Mouse (Mus musculus) layer of hippocampus, adult 11-12 months (tissue): ENCODE data around the gene Myo15.
"Not testable (repeated sequence)": the region's sequence is repeated elsewhere in the genome, so short reads cannot be mapped to it uniquely, and the experiment has no call there.

ENCODE experiments used
- DNase-seq: peaks from one replicate; pipeline ENCODE4 v3.0.0; 2022; ENCODE audit warnings: low spot score

The Myo15 gene

DNA sequence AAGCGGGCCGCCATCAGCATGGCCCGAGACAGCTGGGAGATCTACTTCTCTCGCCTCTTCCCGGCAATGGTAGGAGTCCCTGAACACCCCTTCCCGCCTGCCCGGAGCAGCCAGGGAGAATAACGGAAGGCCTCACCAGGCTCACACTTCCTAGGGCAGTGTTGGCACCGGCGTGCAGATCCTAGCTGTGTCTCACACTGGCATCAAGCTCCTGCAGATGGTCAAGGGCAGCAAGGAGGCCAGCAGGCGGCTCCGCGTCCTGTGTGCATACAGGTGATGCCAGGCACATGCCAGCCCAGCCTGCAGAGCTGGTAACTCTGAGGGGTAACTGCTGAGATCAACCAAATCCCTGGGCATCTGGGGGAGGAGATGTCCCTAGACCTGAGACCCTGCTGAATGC is 38.1 kb downstream of the Myo15 start:
- no peak for DNase-seq

DNA sequence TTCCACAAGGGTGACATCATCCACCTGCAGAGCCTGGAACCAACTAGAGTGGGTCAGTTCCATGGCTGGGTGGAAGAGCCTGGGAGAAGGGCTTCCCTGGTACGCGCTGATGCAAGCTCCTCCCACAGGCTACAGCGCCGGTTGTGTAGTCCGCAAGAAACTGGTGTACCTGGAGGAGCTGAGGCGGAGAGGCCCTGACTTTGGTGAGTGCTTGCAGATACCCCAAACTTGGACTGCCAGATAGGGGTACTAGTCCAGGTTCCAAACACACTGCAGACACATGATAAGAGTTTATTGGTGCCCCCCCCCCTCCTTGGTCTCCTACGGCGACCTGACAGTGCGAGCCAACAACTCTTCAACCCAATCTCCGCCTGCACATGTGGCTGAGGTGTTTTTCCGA is 39.8 kb downstream of the Myo15 start:
- no peak for DNase-seq

GRCm38 (mm10) chr11:60509500-60509899 is 40.4 kb downstream of the Myo15 start:
- DNase-seq = no peak

DNA sequence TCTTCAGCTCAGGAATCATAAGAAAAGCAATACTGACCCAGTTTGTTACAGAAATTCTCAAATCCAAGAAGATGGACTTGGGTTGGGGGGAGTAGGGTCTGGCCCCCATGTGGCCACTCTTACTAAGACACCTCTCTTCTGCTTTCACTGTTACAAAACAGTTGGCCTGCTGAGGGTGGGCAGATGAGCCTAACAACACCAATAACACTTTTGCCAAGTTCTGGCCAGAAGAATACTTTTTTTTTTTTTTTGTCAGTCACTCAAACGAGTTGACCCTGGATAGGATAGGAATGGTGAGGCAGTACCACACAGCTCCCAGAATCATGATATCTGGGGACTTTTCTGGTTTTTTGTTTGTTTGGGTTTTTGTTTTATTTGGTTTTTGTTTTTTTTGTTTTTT is 42.8 kb downstream of the Myo15 start:
- DNase-seq = no peak

- no peak for DNase-seq
Measured at GRCm38 (mm10) chr11:60512520-60512919, 43.4 kb downstream of the Myo15 start.

DNA sequence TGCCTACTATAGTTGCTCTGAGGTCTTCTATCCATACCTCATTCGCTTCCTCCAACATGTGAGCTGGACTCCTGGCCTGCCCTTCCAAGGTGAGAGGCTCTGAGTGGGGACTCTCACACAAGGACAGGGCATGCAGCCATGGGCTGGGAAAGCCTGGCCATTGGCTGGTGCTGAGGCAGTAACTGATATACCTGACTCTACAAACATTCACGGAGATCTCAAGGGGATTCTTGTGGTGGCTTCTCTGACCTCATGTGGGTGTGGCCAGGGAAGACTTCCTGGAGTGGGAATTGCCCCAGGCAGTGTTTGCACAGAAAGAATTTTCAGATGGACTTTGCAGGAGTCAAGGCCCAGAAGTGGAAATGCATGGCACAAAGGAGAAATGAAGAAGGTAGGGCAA is 45.8 kb downstream of the Myo15 start:
- DNase-seq = no peak

DNA sequence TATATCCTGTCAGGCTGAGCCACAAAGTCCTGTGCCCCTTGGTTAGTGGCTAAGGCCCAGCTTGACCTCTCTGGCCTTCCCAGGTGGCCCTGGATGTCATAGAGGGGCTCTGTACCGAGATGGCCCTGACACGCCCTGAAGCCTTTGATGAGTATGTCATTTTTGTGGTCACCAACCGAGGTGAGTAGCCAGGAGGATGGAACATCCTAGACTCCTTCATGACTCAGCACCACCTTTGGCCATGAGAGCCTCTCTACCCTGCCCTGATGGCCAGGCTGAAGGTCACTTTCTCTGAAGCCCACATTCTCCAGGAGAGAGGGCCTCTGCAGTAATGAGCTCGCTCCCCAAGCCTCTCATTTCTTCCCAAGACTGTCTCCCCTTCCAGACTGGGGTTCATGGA is 49.2 kb downstream of the Myo15 start:
- no peak for DNase-seq

DNA sequence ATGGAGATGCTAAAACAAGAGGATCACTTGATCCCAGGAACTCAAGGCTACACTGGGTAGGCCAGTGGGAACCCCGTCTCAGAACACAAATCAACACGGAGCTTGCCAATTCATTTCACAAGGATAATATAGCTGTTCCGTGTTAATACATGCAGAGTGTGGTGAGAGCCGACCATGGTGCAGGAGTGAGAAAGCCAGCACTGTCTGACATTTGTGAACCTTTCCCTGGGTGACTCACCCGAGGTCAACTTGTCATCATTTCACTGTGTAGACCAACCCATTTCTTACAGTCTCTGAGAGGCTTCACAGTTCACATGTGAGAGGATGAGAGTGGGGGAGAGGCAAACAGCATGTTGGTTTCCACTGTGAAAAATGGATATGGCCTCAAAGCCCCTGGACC is 52.9 kb downstream of the Myo15 start:
- DNase-seq = no peak

DNA sequence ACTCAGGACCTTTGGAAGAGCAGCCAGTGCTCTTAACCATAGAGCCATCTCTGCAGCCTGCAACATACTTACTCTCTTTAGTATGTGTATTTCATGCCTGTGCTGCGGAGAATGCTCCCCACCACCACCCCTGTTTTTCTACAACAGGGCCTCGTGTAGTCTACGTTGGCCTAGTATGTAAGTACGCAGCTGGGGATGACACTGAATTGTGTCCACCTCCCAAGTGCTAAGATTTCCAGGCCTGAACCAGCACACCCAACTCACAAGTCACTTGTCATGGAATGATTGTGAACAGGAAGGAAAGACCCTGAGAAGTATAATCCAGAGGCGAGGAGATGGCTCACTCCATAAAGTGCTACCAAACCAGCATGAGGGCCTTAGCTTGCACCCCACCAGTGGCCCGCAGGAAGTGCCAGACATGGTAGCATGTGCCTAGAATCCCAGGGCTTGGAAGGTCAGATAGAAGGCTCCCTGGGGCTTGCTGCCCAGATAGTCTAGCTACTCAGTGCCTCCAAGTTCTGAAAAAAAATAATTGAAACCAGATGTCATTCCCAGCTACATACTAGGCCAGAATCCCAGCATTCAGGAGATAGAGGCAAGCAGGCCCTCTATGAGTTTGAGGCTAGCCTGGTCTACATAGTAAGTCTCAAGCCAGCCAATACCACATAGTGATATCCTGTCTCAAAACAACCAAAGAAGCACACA is 53.7 kb downstream of the Myo15 start:
- no peak for DNase-seq

DNA sequence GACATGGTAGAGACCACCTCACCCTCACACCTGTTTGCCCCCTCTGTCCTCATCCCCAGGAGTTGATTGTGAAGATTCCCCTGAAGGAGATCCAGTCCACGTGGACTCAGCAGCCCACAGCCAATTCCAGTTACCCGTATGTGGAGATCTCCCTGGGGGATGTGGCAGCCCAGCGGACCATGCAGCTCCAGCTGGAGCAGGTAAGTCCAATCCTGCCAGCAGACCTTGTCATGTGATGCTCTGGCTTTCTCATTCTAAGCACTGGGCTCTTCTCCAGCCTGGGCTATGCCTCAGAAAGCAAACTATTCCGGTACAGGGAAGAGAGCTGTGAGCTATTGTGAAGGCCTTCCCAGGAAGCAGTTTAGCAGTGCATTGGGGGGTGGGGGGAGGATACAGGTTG is 57.3 kb downstream of the Myo15 start:
- DNase-seq = no peak

- no peak for DNase-seq
Measured at GRCm38 (mm10) chr11:60535676-60536075, 66.5 kb downstream of the Myo15 start.

DNA sequence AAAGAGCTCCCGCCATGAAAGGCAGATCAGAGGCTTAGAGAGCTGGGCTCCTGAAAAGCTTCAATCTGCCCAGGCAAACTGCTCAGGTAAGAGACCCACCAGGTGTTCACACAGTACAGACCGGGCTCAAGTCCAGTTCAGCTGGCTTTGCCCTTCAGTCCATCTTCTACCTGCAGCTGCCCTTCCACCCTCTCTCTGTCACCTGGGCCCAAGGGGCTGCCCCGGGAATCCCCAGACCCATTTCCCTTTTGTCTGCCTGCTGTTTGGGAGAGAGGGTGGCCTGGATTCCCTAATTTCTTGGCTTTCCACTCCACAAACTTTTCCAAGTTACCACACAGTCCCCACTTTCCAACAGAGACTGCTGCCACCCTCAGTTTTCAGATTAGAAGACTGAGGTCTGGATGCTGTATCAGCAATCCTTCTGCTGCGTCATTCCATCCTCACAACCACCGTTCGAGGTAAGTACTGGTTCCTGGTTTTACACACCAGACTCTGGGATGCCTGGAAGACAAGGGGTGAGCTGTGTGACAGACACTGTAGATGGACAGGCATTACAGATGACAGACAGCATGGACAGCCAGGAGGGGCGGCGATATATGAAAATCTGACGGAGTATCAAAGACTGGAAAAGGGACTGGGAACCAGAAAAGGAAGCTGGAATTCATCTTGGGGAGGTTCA is 67.2 kb downstream of the Myo15 start, which contains the start of gene Alkbh5:
Gene Alkbh5 (plus strand): TSS at position 202 of the 679 bp plus-strand sequence.
- DNase-seq = peak; percentile 24

GRCm38 (mm10) chr11:60536859-60537467 is 67.8 kb downstream of the Myo15 start:
- DNase-seq = peak; percentile 90

DNA sequence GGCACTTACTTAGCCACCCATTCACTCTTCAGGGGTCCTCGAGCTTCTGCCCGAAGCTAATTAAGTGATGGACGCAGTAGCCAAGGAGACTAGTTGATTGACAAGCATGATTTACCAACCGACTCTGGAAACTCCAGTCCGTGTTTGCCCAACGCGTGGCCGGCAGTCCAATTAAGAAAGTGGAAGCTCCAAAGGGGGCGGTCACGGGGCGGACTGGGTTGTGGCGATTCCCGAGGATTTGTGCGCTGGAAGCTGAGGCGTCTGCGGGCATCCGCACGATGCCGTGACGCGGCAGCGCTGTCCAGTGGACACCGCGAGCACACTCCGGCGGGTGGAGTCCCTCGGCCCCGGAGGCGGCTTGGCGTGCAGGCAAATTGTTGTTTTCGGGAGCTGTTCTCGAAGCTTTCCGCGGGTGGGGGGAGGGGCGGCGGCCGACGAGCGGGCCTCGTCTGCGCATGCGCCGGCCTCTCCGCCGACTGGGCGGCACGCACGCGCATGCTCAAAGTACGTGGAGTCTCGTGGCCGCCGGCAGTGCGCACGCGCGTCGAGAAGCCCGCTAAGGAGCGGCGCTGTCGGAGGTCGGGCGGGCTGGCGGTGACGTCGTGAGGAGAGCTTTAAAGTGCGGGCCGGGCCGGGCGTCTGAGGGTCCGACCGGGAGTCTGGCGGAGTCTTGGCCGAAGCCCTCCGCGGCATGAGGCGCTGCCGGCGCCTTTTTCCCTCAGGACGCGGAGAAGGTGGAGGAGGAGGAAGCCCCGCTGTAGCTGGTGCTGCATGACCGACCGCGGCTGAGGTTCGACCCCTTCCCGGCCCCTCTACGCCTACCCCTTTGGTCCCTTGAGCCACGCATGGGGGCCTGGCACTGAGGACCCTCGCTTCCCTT is 68.6 kb downstream of the Myo15 start:
- peak; percentile 98 for DNase-seq

- peak; percentile 26 for DNase-seq
Measured at GRCm38 (mm10) chr11:60538371-60539281, 69.5 kb downstream of the Myo15 start.

GRCm38 (mm10) chr11:60539540-60539939 is 70.4 kb downstream of the Myo15 start:
- no peak for DNase-seq

GRCm38 (mm10) chr11:60540002-60540610 is 71.0 kb downstream of the Myo15 start:
- DNase-seq = peak; percentile 29

DNA sequence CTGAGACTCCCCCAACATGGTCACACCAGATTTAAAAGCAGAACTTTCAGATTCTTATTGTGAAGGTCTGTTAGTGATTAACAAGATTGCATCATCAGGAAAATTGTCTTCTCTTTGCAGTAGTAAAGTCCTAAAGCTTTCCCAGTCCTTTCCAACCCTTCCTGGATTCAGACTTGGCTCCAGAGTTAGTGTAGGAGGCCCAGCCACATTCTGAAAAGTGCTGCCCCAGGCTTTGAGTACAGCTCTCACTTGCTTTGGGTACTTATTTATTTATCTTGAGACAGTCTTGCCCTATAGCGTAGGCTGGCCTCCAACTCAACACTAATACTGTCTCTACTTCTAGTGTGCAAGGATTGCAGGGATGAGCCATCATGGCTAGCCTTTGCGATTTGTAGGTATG is 71.6 kb downstream of the Myo15 start:
- DNase-seq = no peak

DNA sequence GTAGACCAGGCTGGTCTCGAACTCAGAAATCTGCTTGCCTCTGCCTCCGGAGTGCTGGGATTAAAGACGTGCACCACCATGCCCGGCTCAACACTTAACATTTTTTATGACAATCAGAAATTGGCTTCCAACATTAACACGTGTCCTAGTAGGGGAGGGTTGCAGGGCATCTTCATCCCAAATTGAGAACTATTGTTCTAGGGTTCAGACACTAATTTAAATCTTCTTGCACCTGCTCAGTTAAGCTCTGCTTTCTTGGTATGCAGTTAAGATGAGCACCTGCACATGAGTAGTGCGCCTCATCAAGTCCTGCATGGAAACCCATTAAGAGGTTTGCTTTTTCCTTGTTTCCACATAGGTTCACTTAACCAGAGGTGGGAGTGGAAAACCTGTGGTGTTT is 72.7 kb downstream of the Myo15 start:
- no peak for DNase-seq

- not testable (repeated sequence) for DNase-seq
Measured at GRCm38 (mm10) chr11:60543211-60543610, 74.1 kb downstream of the Myo15 start.

DNA sequence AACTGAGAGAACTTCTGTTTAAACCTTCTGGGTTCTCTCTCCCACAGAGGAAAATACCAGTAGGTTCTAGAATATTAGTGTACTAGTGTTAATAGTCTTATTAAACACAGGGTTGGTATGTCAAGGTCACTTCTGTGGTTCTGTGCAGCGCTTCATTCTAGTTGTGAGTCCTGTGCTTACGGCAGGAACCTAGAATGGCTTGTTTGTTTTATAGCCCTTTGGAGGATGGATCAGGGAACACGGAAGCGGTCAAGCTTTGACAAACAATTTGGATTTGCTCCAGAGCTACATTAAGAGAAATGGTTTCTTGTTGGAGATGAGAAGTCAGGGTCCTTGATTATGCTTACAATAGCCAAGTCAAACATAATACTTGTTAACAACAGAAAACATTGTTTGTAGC is 76.3 kb downstream of the Myo15 start:
- no peak for DNase-seq
